Mouse (Mus musculus): ENCODE results near the gene Anxa5.

Anxa5 gene

DNA sequence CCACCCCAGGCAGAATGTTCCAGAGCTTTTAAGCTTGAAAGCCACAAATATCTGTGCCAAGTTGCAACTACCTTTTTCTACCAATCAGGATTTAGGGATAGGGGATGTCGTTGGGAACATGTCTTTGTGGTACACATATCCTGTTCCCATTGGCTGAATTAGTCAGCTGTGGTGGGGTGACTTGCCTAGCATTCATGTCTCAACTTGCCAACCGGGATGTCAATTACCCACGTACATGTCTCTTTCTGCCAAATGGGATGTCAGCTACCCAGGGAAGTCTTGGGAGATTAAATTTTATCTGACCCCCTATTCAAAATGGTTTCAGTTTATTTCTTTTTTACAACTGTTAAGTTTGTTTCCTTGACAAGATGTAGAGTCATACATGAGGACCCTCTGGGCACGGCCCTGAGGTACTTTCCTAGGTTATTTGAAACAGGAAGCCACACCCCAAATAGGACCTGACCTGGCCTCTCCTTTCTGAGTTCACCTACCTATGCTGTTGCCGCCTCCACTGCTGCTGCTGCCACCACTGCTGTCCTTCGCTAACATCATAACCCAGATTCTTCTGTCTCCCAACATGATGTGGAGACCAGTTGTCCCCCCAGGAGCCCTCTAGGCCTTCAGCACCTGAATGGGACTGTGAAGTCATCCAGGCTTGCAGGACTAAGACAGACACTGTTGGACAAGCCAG lies 13.3 kb upstream of the Anxa5 start:
- in situ Hi-C loops (cut with MboI; ENCODE audit: low sequenced_read_pairs), result no loop called here

DNA sequence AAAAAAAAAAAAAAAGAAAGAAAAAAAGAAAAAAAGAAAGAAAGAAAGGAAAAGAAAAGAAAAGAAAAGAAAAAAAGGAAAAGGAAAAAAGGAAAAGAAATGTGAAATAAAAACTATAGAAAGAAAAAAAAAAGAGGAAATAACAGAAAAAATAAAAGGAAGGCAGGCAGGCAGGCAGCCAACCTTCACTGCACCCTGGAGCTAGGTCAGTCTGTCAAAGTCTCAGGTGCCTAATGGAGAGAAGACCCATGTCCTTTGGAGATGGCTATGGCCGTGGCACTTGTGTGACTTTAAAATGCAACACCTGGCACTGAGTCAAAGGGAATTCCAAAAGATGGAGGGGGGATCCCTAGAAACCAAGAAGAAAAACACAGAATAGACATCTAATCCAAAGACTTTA lies 12.7 kb upstream of the Anxa5 start:
- in situ Hi-C loops (cut with MboI; ENCODE audit: low sequenced_read_pairs), result no loop called here

DNA sequence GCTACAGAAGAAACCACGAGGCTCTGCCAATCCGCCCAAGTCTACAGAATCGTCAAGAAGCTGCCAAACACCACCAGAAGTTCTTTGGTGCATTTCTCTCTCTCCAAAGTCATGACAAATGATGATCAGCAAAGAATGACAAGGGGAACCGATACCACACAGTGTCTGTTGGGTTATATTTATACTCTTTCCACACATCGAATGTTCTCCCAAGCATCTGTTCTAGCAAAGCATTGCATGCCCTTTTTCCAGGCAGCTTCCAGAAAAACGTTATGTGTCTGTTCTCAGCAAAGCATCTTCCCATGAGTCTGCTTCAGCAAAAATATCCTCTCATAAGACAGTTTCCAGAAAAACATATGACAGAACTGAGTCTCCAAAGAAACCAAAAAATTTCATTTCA lies 11.2 kb upstream of the Anxa5 start:
- in situ Hi-C loops (cut with MboI; ENCODE audit: low sequenced_read_pairs), result no loop called here

DNA sequence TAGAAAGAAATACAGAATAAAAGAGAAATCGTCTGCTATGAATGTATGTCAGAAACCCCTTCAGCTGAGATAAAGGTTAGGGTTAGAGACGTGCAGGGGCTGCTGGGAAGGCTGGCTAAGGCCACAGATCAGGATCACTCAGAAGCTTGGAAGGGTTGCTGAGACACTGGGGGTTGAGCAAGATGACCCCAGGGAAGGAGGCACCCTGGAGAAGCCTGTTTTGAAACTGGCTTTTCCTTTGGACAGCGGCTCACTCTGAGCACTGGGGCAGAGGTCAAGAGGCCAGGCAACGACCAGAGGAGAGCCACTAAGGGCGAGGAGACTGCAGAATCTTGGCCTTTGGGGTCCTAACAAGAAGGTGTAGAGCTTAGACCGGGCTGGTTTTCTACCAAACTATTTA lies 10.5 kb upstream of the Anxa5 start:
- in situ Hi-C loops (cut with MboI; ENCODE audit: low sequenced_read_pairs), result no loop called here

DNA sequence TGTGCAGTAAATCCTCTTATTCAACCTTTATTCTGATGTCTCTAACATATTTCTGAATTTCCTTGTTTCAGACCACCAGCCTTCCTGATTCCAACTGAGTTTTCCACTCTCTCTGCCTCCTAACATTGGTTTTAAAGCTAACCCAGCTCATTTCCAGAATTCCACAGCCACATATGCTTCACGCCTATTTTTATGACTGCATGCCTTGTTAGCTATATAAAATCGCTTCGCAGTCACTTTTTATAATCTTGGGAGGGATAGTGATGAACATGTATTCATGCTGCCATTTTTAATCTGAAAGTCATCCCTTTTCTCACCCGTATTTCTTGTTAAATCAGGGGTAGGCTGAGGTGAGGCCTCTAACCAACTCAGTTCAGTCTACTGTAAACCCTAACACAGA lies 8.6 kb upstream of the Anxa5 start:
- in situ Hi-C loops (cut with MboI; ENCODE audit: low sequenced_read_pairs), result no loop called here

DNA sequence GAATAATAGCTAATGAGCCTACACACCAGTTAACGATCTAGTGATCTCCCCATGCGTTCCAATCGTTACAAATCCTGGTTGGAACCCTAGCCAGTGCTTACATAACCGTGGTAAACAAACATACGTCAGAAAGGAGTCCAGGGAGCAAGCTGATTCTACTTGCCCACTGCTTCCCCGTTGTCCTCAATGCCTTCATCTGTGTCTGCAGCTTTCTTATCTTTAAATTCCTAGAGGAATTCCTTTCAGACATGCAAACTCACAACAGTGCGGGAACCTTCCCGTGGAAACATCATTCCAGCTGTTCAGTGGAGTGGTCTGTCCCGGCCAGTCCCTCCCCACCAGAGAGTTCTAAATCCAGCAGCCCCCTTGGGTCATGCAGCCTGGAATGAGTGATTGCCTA lies 7.2 kb upstream of the Anxa5 start:
- in situ Hi-C loops (cut with MboI; ENCODE audit: low sequenced_read_pairs), result no loop called here

DNA sequence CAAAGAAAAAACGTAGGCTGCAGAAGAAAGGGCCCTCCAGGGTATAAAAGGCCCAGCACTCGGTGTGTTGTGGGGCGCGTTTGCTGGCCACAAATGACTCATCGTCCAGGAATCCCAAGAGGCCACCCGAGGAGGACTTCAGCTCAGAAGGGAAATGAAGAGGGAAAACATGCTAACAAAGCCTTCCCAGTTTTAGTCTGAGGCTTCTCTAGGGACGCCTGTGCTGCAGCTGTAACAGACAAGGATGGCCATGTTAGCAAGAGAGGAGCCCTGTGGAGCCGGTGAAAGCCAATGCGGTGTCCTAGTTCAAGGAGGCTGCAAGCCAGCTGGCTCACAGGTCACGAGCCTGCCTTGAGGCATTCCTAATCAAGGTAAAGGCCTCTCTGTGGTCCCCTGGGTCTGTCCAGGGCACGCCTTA lies 6.1 kb upstream of the Anxa5 start:
- in situ Hi-C loops (cut with MboI; ENCODE audit: low sequenced_read_pairs), result no loop called here

DNA sequence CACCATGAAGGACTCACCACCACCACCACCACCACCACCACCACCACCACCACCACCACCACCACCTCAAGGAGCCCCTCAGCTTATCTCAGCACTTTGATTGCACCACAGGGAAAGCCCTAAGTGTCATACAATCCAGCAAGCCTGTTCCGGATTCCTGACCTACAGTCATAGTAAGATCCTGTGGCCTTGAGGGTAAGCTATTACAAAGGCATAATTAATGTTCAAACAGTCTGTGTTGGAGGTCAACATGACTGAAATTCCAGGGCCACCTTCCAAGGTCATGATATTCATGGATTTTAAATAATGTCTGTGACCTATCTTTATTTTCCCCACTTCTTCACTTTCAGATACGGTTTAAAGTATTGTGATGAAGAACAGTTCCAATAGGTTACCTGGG lies 4.8 kb upstream of the Anxa5 start:
- in situ Hi-C loops (cut with MboI; ENCODE audit: low sequenced_read_pairs), result no loop called here

DNA sequence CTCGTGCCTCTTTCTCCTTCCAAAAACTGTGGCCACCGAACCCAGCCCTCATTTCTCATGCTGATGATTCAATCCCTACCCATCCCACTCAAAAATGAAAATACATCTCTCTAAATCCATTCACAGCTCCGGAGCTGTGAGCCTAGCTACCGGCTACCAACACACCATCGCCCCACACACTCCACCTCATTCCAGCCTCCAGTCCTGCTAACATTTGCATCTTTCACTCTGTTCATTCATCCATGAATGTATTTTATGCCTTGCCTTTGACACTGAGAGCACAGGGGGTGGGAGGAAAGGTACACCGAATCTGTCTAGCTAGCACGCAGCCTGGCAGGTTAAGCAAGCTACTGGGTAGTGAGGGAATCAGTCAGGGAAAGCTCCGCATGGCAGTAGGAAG lies 3.1 kb upstream of the Anxa5 start:
- in situ Hi-C loops (cut with MboI; ENCODE audit: low sequenced_read_pairs), result no loop called here

DNA sequence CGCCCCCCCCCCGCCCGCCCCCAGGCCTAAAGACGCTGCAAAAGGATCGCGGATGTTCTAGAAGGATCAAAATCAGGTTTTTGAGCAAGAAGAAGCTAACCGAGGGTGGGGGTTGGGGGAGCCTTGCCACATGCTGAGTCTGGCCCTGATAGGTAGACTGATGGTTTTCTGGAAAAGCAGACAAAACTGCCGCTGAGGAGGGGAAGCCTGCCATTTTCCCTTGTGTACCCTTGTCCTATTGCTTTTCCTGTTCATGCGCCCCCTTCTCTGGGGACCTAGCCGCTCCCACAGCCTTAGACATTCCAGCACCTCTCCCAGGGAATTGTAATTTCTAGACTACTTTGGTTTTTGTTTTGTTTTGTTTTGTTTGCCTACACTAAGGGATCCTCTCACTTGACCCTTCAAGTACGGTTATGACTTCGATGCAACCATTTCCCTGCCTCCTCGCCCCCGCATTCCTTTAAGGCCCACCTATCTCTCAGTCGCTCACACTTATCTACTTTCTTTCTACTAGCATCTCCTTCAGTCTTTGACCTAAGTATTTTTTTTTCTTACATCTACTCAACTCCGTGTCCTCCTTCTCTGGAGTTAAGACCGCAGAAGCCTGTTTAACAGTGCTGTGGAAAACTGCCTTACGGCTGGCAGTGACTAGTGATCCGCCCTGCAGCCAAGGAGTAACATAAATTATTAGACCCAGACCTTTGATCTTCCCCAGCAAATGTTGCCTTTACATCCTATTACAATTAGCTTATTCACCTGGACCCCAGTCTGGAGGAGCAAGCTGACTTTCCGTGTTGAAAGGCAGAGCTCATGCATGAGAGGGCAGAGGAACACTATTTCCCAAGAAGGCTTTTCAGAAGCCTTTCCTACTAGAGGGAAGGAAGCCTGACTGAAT lies 814 bp upstream of the Anxa5 start:
- in situ Hi-C loops (cut with MboI; ENCODE audit: low sequenced_read_pairs), result no loop called here

DNA sequence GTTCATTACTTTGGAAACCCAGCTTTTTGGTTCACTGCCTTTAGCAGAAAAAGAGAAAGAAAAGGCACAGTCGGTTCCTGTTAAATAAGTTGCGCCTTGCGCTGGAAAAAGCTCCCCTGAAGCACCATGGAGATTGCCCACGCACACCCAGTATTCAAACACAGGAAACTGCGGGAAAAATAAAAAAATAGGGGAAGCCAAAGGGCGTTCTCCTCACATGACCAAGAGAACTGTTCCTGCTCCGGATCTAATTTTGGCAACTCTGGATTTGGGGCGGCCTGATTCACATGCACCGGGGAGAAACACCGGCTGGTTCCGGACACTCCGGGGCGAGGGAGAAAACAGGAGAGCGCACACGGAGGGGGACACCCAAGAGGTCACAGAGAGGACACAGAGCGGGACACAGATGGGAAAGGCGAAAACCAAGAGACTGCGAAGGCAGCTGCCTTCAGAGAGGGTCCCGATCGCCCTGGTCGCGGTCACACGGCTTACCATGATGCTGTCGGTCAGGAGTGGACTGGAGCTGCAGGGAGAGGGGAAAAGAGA lies 683 bp downstream of the Anxa5 start:
- in situ Hi-C loops (cut with MboI; ENCODE audit: low sequenced_read_pairs), result no loop called here

DNA sequence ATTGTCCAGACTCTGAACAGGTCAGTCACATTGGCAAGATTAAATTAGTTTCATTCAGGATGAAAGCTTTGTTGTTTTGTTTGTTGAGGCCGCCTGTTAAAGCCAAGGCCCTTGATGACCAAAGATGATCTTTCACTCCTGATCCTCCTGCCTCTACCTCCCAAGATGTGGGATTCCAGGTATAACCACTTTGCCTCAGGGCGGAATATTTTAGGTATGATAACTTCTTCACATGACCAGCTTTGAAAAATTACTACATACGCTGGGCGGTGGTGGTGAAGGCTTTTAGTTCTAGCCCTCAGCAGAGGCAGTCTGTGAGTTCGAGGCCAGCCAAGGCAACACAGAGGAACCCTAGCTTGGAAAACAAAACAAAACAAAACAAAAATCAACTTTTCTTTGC lies 1.3 kb downstream of the Anxa5 start:
- in situ Hi-C loops (cut with MboI; ENCODE audit: low sequenced_read_pairs), result no loop called here

DNA sequence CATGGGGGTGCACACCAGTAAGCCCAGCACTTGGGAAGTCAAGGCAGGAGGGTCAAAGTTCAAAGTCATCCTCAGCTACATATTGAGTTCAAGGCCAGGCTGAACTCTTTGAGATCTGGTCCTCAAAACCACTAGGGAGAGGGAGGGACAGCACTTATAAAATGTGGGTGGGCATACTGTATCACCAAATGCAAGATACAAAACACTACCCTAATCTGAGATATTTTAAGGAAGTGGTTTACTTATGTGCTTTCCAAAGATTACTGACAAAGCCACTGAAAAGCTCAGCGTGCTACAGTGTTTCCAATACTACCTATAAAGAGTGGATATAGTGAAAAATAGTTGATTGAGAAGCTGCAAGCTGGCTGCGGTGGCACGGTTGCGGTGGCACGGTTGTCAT lies 2.5 kb downstream of the Anxa5 start:
- in situ Hi-C loops (cut with MboI; ENCODE audit: low sequenced_read_pairs), result no loop called here

DNA sequence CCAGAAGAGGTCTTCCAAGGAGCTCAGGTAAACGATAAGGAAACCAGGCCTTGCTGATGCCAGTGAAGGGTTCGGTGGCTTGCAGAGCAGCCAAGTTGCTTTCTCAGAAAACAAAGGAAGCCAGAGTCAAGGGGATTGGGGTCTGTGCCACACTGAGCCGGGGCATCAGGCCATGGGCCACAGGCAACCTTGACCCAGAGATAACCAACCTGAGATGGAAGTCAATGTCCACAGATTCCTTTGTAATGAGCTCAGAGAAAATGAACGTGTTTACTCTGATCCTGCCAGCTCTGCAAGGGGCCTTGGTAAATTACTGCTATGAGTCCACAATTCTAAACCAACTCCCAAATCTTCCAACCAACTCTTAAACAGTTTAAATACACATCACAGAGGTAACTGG lies 3.8 kb downstream of the Anxa5 start:
- in situ Hi-C loops (cut with MboI; ENCODE audit: low sequenced_read_pairs), result no loop called here

DNA sequence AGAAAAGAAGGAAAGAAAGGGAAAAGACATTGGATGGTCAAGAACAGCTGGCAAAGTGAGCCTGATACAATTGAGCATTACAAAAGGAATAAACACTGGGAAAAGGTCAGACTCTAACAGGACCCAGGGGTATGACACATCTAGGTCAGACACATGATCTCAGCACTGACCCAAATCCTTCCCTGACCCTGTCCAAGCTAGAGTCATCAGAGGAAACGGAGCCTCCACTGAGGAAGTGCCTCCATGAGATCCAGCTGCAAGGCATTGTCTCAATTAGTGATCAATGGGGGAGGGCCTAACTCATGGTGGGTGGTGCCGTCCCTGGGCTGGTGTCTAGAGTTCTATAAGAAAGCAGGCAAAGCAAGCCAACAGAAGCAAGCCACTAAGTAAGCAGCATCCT lies 6.8 kb downstream of the Anxa5 start:
- in situ Hi-C loops (cut with MboI; ENCODE audit: low sequenced_read_pairs), result no loop called here

DNA sequence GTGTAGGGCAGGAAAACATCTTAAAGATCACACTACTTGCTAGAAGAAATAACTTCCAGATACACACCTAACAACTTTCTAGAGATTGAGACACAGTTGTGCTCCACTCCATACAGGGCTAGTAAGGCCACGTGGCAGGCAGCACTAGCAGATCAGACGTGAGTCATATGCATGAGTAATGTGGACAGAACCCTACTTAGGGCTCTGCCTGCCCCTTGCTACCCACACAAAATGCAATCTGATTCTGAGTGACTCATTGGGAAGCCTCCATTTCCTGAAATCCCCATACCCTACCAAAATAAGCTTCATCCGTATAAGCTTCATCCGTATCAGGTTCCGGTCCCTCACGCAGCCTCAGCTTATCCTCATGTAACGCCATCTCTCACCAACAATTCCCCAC lies 8.1 kb downstream of the Anxa5 start:
- in situ Hi-C loops (cut with MboI; ENCODE audit: low sequenced_read_pairs), result no loop called here

DNA sequence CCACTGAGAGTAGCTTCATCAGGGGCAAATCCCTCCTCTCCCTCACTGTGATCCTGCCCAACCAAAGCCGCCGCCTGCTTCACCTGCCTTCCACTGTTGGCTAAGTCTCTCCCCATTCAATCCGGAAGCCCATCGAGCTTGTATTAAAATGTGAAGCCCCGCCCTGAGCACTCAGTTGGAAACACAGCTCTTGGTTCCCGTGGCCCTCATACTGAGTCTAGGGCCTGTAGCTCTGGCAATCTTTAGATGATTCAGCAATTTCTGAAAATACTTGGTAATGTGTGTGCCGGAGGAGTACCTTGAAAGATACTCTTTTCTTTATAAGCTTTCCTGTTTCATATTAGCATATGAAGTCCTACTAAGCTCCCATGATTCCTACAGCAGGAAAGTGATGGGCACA lies 10.2 kb downstream of the Anxa5 start:
- in situ Hi-C loops (cut with MboI; ENCODE audit: low sequenced_read_pairs), result no loop called here

DNA sequence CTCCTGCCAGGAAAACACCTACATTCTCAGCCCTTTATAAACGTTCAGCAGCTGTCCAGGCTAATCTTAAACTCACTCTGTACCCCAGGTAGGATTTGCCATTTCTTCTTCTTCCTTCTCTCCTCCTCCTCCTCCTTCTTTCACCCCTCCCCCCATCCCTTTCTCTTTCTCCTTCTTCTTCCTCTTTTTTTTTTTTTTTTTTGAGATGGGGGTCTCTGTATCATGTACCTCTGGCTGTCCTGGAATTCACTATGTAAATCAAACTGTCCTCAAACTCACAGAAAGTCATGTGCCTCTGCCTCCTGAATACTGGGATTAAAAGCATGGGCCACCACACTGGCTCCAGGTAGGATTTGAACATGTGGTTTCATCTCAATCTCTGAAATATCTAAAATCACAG lies 13.3 kb downstream of the Anxa5 start:
- in situ Hi-C loops (cut with MboI; ENCODE audit: low sequenced_read_pairs), result no loop called here

DNA sequence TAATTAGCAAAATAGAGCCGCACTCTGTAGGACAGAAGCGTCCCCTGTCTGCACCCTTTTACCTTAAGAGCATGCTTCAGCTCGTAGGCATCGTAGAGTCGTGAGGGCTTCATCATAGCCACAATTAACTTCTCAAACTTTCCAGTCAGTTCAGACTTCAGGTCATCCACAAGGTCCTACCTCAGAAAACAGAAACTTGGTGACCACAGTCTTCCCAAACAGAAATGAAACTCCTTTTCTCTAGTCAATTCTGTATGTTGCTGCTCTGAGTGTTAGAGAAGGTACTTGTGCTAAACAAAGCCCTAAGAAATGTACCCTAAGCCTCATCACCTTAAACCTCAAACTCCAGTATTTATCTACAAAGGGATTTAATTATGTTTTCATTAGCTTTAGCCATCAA lies 13.9 kb downstream of the Anxa5 start:
- in situ Hi-C loops (cut with MboI; ENCODE audit: low sequenced_read_pairs), result no loop called here

DNA sequence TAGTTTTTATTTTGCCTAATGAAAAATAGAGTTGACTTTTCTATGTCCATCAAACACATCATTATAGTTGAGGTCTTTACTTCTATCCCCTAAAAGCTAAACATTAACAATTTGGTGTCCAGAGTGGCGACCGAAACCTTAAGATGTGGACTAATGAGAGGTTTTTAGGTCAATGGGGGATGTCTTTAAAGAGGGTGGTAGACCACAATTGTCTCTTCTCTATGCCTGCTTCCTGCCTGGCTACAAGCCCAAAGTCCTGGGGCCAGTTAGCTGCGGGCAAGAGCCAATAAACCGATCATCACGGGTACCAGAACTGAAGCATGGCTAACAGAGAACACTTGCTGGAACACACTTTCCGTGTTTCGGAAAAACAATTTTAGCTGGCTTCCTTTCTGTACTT lies 15.0 kb downstream of the Anxa5 start:
- in situ Hi-C loops (cut with MboI; ENCODE audit: low sequenced_read_pairs), result no loop called here

DNA sequence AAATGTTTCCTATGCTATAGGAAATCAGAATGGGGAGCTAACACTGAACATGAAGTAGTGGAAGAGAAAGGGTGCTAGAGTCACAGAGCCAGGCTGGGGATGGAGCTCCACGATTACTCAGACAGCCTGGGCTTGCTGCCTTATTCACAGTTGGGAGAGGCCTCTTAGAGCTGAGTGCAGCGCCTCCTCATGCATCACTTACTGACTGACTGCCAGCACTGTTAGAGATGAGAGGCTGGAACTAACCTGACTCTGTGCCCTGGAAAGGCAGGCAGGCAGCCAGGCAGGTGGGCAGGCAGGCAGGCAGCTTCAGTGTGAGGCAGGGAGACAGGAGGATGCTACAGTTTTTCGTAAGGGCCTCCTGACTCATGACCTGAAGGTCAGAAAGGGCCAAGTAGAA lies 20.1 kb downstream of the Anxa5 start:
- in situ Hi-C loops (cut with MboI; ENCODE audit: low sequenced_read_pairs), result no loop called here

DNA sequence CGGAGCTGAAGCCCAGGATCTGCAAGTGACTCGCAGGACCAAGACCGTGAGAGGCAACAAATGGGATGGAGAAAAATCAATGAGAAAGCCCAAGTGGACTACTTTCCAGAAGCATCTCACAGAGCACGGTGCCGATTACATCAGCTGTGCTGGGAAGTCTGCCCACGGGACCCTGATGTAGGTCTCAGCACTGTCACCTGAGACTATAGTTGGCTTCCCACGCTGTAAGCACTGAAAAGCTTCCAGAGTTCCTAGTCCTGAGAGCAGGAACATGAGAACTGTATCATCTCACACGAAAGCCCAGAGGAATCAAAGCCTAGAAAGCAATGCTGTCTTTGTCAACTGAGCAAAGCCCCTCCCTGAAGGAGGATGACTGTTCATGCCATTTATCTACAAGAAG lies 20.6 kb downstream of the Anxa5 start:
- in situ Hi-C loops (cut with MboI; ENCODE audit: low sequenced_read_pairs), result no loop called here

Data from CH12F3 (cell line).